Mouse (Mus musculus): ENCODE measurements around the gene Akap8.

GRCm38 (mm10) chr17:32353696-32354095 lies 32.7 kb upstream of the Akap8 start:
- TF ChIP-seq CTCF (IDR thresholded peaks at IDR 0.05; ENCODE audit: insufficient read depth, low read depth, low read length) (no peak), POLR2A (IDR thresholded peaks at IDR 0.05; ENCODE audit: insufficient read depth, low read depth, low read length) (no peak)
